Mouse (Mus musculus) MEL (cell line): ENCODE measurements around the gene Tnk2. TPM values are rescaled to one million over a fixed set of nuclear protein-coding genes. Genes with fewer than 3 reads are reported as not detected.

Experiments used
- DNase-seq: peaks from one replicate; pipeline ENCODE4 v3.0.0; 2011; ENCODE audit warnings: low read depth, low spot score
- H3K27ac ChIP-seq: 2 replicates; pipeline ENCODE4 v1.5.1; 2012; ENCODE audit warnings: low read depth, mild to moderate bottlenecking, control low read depth, low read length, moderate library complexity; ENCODE audit not compliant: control insufficient read depth
- H3K27me3 ChIP-seq, 2 experiments: fragments of 150-350 bp in 1 of 2; sonication (generic) in 1 of 2; 2 replicates each; pipeline ENCODE4 v1.6.1; 2012; ENCODE audit warnings: low read length in 2 of 2, mild to moderate bottlenecking in 2 of 2, improper control_type of control experiment in 1 of 2, moderate library complexity in 1 of 2; ENCODE audit not compliant: insufficient read depth in 2 of 2, control insufficient read depth in 1 of 2
- H3K36me3 ChIP-seq, 2 experiments: 2 replicates each; pipeline ENCODE4 v1.6.1; 2012 to 2014; ENCODE audit warnings: low read length in 2 of 2, improper control_type of control experiment in 1 of 2, inconsistent platforms in 1 of 2, mild to moderate bottlenecking in 1 of 2; ENCODE audit not compliant: insufficient read depth in 2 of 2, control insufficient read depth in 1 of 2
- H3K4me1 ChIP-seq, 2 experiments: fragments of 150-350 bp in 1 of 2; sonication (generic) in 1 of 2; 2 replicates each; pipeline ENCODE4 v1.6.1; 2012; ENCODE audit warnings: low read length in 2 of 2, improper control_type of control experiment in 1 of 2, mild to moderate bottlenecking in 1 of 2; ENCODE audit not compliant: insufficient read depth in 2 of 2, control insufficient read depth in 1 of 2
- H3K4me3 ChIP-seq, 2 experiments: fragments of 150-350 bp in 1 of 2; sonication (generic) in 1 of 2; 2 replicates each; pipeline ENCODE4 v1.5.1; 2012; ENCODE audit warnings: low read depth in 2 of 2, low read length in 2 of 2, mild to moderate bottlenecking in 2 of 2, moderate library complexity in 2 of 2, control low read depth in 1 of 2, improper control_type of control experiment in 1 of 2; ENCODE audit not compliant: control insufficient read depth in 1 of 2, insufficient read depth in 1 of 2
- H3K79me2 ChIP-seq: 2 replicates; pipeline ENCODE4 v1.6.1; 2012; ENCODE audit warnings: mild to moderate bottlenecking, low read length, moderate library complexity; ENCODE audit not compliant: control insufficient read depth, poor library complexity, insufficient read depth
- H3K9ac ChIP-seq: 2 replicates; pipeline ENCODE4 v1.6.1; 2012; ENCODE audit warnings: low read depth, mild to moderate bottlenecking, control low read depth, low read length, moderate library complexity; ENCODE audit not compliant: control insufficient read depth, poor library complexity, severe bottlenecking
- H3K9me3 ChIP-seq: fragments of 150-350 bp; sonication (generic); replicated peaks from 2 replicates; pipeline ENCODE4 v1.6.1; 2012; ENCODE audit warnings: mild to moderate bottlenecking, low read length, improper control_type of control experiment, moderate library complexity; ENCODE audit not compliant: insufficient read depth
- BHLHE40 ChIP-seq: IDR thresholded peaks from 2 replicates; pipeline ENCODE4 v1.6.1; 2012; ENCODE audit warnings: low read depth, mild to moderate bottlenecking, inconsistent platforms, low read length, improper control_type of control experiment, borderline replicate concordance
- CHD1 ChIP-seq: IDR thresholded peaks from 2 replicates; pipeline ENCODE4 v1.6.1; 2012; ENCODE audit warnings: low read depth, mild to moderate bottlenecking, inconsistent platforms, low read length, improper control_type of control experiment
- CHD2 ChIP-seq: IDR thresholded peaks from 2 replicates; pipeline ENCODE4 v1.6.1; 2011; ENCODE audit warnings: low read length, improper control_type of control experiment
- CTCF ChIP-seq, 3 experiments: IDR thresholded peaks in 2 of 3; conservative IDR thresholded peaks in 1 of 3; 2 replicates each; pipeline ENCODE4 v1.5.1; 2011 to 2012; ENCODE audit warnings: low read length in 3 of 3, low read depth in 2 of 3, mild to moderate bottlenecking in 2 of 3, improper control_type of control experiment in 1 of 3, inconsistent platforms in 1 of 3, mixed read lengths in 1 of 3, moderate library complexity in 1 of 3; ENCODE audit not compliant: control insufficient read depth in 1 of 3, insufficient read depth in 1 of 3, poor library complexity in 1 of 3, severe bottlenecking in 1 of 3
- ELF1 ChIP-seq: IDR thresholded peaks from 2 replicates; pipeline ENCODE4 v1.6.1; 2014; ENCODE audit warnings: low read depth, mild to moderate bottlenecking, inconsistent platforms, low read length, improper control_type of control experiment, moderate library complexity
- EP300 ChIP-seq, 2 experiments: IDR thresholded peaks; 2 replicates each; pipeline ENCODE4 v1.6.1; 2011; ENCODE audit warnings: improper control_type of control experiment in 2 of 2, low read length in 2 of 2, low read depth in 1 of 2, mild to moderate bottlenecking in 1 of 2
- ETS1 ChIP-seq: IDR thresholded peaks from 2 replicates; pipeline ENCODE4 v1.6.1; 2012; ENCODE audit warnings: low read depth, mild to moderate bottlenecking, inconsistent platforms, low read length, improper control_type of control experiment, moderate library complexity
- HCFC1 ChIP-seq: IDR thresholded peaks from 2 replicates; pipeline ENCODE4 v1.6.1; 2012; ENCODE audit warnings: low read depth, mild to moderate bottlenecking, inconsistent platforms, low read length, improper control_type of control experiment, moderate library complexity
- JUND ChIP-seq: IDR thresholded peaks from 2 replicates; pipeline ENCODE4 v1.6.1; 2011; ENCODE audit warnings: low read depth, mild to moderate bottlenecking, improper control_type of control experiment, low read length
- MAFK ChIP-seq: IDR thresholded peaks from 2 replicates; pipeline ENCODE4 v1.6.1; 2011; ENCODE audit warnings: low read depth, mild to moderate bottlenecking, low read length, improper control_type of control experiment, borderline replicate concordance
- MXI1 ChIP-seq: IDR thresholded peaks from 2 replicates; pipeline ENCODE4 v1.6.1; 2011; ENCODE audit warnings: mild to moderate bottlenecking, low read depth, low read length, improper control_type of control experiment
- NELFE ChIP-seq: IDR thresholded peaks from 2 replicates; pipeline ENCODE4 v1.6.1; 2011; ENCODE audit warnings: low read depth, low read length, improper control_type of control experiment
- NRF1 ChIP-seq: IDR thresholded peaks from 2 replicates; pipeline ENCODE4 v1.6.1; 2014; ENCODE audit warnings: low read depth, mild to moderate bottlenecking, inconsistent platforms, low read length, improper control_type of control experiment, moderate library complexity; ENCODE audit not compliant: poor library complexity, insufficient read depth, severe bottlenecking
- POLR2A ChIP-seq, 2 experiments: IDR thresholded peaks; 2 replicates each; pipeline ENCODE4 v1.6.1; 2011 to 2012; ENCODE audit warnings: low read length in 2 of 2, mild to moderate bottlenecking in 2 of 2, control low read depth in 1 of 2, improper control_type of control experiment in 1 of 2, low read depth in 1 of 2, moderate library complexity in 1 of 2; ENCODE audit not compliant: control insufficient read depth in 1 of 2, insufficient read depth in 1 of 2, poor library complexity in 1 of 2
- POLR2AphosphoS5 ChIP-seq: IDR thresholded peaks from 2 replicates; pipeline ENCODE4 v1.6.1; 2012; ENCODE audit warnings: low read depth, borderline replicate concordance, mild to moderate bottlenecking, inconsistent platforms, low read length, moderate library complexity, mixed read lengths
- SIN3A ChIP-seq: IDR thresholded peaks from 2 replicates; pipeline ENCODE4 v1.6.1; 2012; ENCODE audit warnings: low read length, improper control_type of control experiment, inconsistent platforms
- TAL1 ChIP-seq: IDR thresholded peaks from 2 replicates; pipeline ENCODE4 v1.6.1; 2012; ENCODE audit warnings: mild to moderate bottlenecking, inconsistent platforms, low read length, moderate library complexity, mixed read lengths
- TBP ChIP-seq: IDR thresholded peaks from 2 replicates; pipeline ENCODE4 v1.8.0; 2011; ENCODE audit warnings: low read depth, low read length, improper control_type of control experiment
- TCF12 ChIP-seq: IDR thresholded peaks from 2 replicates; pipeline ENCODE4 v1.6.1; 2014; ENCODE audit warnings: low read depth, mild to moderate bottlenecking, inconsistent platforms, low read length, improper control_type of control experiment, moderate library complexity
- UBTF ChIP-seq: IDR thresholded peaks from 2 replicates; pipeline ENCODE4 v1.6.1; 2012; ENCODE audit warnings: low read depth, mild to moderate bottlenecking, inconsistent platforms, low read length, improper control_type of control experiment, moderate library complexity, borderline replicate concordance; ENCODE audit not compliant: insufficient read depth
- USF2 ChIP-seq, 2 experiments: IDR thresholded peaks; 2 replicates each; pipeline ENCODE4 v1.6.1; 2011 to 2012; ENCODE audit warnings: improper control_type of control experiment in 2 of 2, low read length in 2 of 2, borderline replicate concordance in 1 of 2, inconsistent platforms in 1 of 2, low read depth in 1 of 2, mild to moderate bottlenecking in 1 of 2; ENCODE audit not compliant: insufficient read depth in 1 of 2
- ZMIZ1 ChIP-seq: IDR thresholded peaks from 2 replicates; pipeline ENCODE4 v1.6.1; 2012; ENCODE audit warnings: low read depth, mild to moderate bottlenecking, inconsistent platforms, low read length, improper control_type of control experiment, moderate library complexity
- ZNF384 ChIP-seq: IDR thresholded peaks from 2 replicates; pipeline ENCODE4 v1.6.1; 2012; ENCODE audit warnings: low read depth, mild to moderate bottlenecking, inconsistent platforms, low read length, improper control_type of control experiment
- polyA plus RNA-seq, 2 experiments: library from polyadenylated mRNA; stranded (reverse) in 1 of 2; unstranded in 1 of 2; fragments of >175 nt in 1 of 2; fragments of >200 nt in 1 of 2; gene quantifications; 2 replicates each; pipeline versions ENCODE4 v1.2.1 to v1.2.4; 2012; ENCODE audit warnings: low replicate concordance in 2 of 2, low read depth in 1 of 2; ENCODE audit not compliant: insufficient read length in 2 of 2, insufficient read depth in 1 of 2, missing spikeins in 1 of 2
- total RNA-seq: library from RNA; depleted of rRNA; stranded (reverse); fragments of 300-350 nt; gene quantifications from 2 replicates; pipeline ENCODE4 v1.2.3, GENCODE M21; 2012; rRNA removed

Tnk2 gene
- total RNA-seq = 30.3 and 34.8 TPM in 2 replicates
- polyA plus RNA-seq = 10 to 100 TPM in 1 of 2 experiments, not detected in 1; 77.0 TPM

DNA sequence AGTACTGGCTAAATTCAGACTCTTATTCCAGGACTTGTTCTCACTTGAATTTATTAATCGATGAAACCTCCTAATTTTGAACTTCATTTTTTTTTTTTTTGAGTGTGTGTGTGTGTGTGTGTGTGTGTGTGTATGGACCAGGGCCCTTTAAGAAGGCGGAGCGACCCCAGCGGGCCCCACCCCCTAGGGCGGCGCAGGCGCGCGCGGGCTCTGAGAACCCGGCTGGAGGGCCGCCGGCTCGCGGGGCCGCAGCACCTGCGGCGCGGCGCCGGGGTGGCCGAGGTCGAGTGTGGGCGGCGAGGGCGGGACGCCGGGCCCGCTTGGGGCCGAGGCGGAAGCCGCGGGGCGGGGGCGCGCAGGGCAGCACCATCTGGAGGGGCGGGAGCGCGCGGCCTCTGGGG is at the start of gene Tnk2:
Gene Tnk2, plus strand, starts transcription at position 214 of the 401 bp plus-strand sequence.
- H3K27me3 ChIP-seq = no peaks in the 10 kb centered on the region
- H3K4me1 ChIP-seq = peaks cover 2 to 10% of the 10 kb centered on the region in 2 experiments; a peak in 3 of 4 replicates
- TF ChIP-seq NELFE (peak; percentile 77), NRF1 (peak; percentile 81), CHD1 (no peak), CTCF (IDR thresholded peaks at IDR 0.05 in 2 of 3, conservative IDR thresholded peaks at IDR 0.05 in 1 of 3; ENCODE audit: control insufficient read depth in 1 of 3, insufficient read depth in 1 of 3, low read depth in 2 of 3, low read length in 3 of 3, poor library complexity in 1 of 3, severe bottlenecking in 1 of 3) (peak in 1 of 3 experiments; percentile 36; a peak in 2 of 6 replicates), JUND (no peak), TCF12 (no peak), ELF1 (no peak), ZNF384 (peak; percentile 93), CHD2 (no peak), SIN3A (peak; percentile 86), POLR2AphosphoS5 (no peak), MAFK (no peak), TBP (no peak), UBTF (no peak), BHLHE40 (no peak), ZMIZ1 (no peak), POLR2A (IDR thresholded peaks at IDR 0.05; ENCODE audit: control insufficient read depth in 1 of 2, insufficient read depth in 1 of 2, low read depth in 1 of 2, low read length in 2 of 2, poor library complexity in 1 of 2) (peak; percentile 54 to 90; a peak in 3 of 4 replicates), EP300 (IDR thresholded peaks at IDR 0.05; ENCODE audit: low read depth in 1 of 2, low read length in 2 of 2) (no peak), TAL1 (no peak), ETS1 (no peak), MXI1 (no peak), HCFC1 (peak; percentile 72), USF2 (IDR thresholded peaks at IDR 0.05; ENCODE audit: borderline replicate concordance in 1 of 2, insufficient read depth in 1 of 2, low read depth in 1 of 2, low read length in 2 of 2) (no peak)
- H3K4me3 ChIP-seq = peak within 1 kb of the TSS; percentile 58 to 81
- peak within 1 kb of the TSS; percentile 80 for H3K9ac ChIP-seq
- peak; percentile 90 for DNase-seq
- peak within 1 kb of the TSS; percentile 25 for H3K27ac ChIP-seq
- peaks cover 17% of the 10 kb centered on the region for H3K79me2 ChIP-seq
- 0 out of 4 replicates have a peak, but pooled peaks cover 0 to 5% of the 10 kb centered on the region in 2 experiments for H3K36me3 ChIP-seq
- no peaks in the 10 kb centered on the region for H3K9me3 ChIP-seq
